Mouse (Mus musculus) hindbrain, embryonic 12.5 days (tissue): ENCODE data around the gene Dynlrb2. TPM values are rescaled to one million over a fixed set of nuclear protein-coding genes. Genes with fewer than 3 reads are reported as not detected.

Experiments
- ATAC-seq: fragments of 200-750 bp; cut with Nextera tagmentation; 2 replicates; pipeline ENCODE4 v1.8.0; 2017; ENCODE audit warnings: moderate TSS enrichment; ENCODE audit not compliant: low FRiP score
- H3K27ac ChIP-seq: fragments of 300-500 bp; sonication (generic); 2 replicates; pipeline ENCODE4 v1.5.1; 2016; ENCODE audit warnings: mild to moderate bottlenecking
- H3K27me3 ChIP-seq: fragments of 300-500 bp; sonication (generic); 2 replicates; pipeline ENCODE4 v1.6.1; 2016; ENCODE audit warnings: mild to moderate bottlenecking
- H3K36me3 ChIP-seq: fragments of 300-500 bp; sonication (generic); 2 replicates; pipeline ENCODE4 v1.6.1; 2016; ENCODE audit warnings: mild to moderate bottlenecking
- H3K4me1 ChIP-seq: fragments of 300-500 bp; sonication (generic); 2 replicates; pipeline ENCODE4 v1.6.1; 2016
- H3K4me2 ChIP-seq: fragments of 300-500 bp; sonication (generic); replicated peaks from 2 replicates; pipeline ENCODE4 v1.6.1; 2016; ENCODE audit warnings: mild to moderate bottlenecking
- H3K4me3 ChIP-seq: fragments of 300-500 bp; sonication (generic); 2 replicates; pipeline ENCODE4 v1.5.1; 2016; ENCODE audit warnings: mild to moderate bottlenecking
- H3K9ac ChIP-seq: fragments of 300-500 bp; sonication (generic); 2 replicates; pipeline ENCODE4 v1.6.1; 2016; ENCODE audit warnings: mild to moderate bottlenecking, moderate library complexity
- H3K9me3 ChIP-seq: fragments of 300-500 bp; sonication (generic); replicated peaks from 2 replicates; pipeline ENCODE4 v1.6.1; 2016; ENCODE audit warnings: mild to moderate bottlenecking
- WGBS: fragments of 180-500 bp; shearing (Covaris S2); methylation state at CpG from one replicate; pipeline ENCODE4 v1.1.7; 2016; 5-methylcytosine and 5-hydroxymethylcytosine counted together
- polyA plus RNA-seq: library from polyadenylated mRNA; unstranded; fragments of >200 nt; fragmentation: Nextera tagmentation; extraction: Ambion mirVana; gene quantifications from 2 replicates; pipeline ENCODE4 v1.2.1, GENCODE M21; 2016

Gene Dynlrb2
- polyA plus RNA-seq, 1 experiment from 2014 or later, result 18.3 TPM

DNA sequence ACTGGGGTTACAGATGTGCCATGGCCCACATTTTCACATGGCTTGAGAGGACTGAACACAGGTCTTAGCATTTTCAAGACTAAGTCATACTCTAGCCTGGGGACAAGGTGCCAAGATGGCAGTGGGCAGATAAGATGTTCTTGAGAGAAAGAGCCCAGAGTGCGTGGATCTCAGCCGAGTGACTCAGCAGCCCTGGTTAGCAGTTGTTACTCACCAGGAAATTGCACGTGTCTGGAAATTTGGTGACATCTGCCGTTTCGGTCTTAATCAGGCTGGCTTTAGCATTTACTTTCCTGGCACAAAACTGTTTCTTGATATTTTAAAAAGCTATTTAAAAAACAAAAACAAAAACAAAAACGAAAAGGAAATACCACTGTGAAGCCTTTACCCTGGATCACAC lies 47.5 kb downstream of the Dynlrb2 start:
- Histone ChIP-seq H3K9me3 (no peaks in the 10 kb centered on the region), H3K4me2 (no peak overlapping the region), H3K27me3 (no peaks in the 10 kb centered on the region), H3K4me3 (no peak overlapping the region), H3K27ac (no peak overlapping the region), H3K9ac (no peak overlapping the region), H3K36me3 (no peaks in the 10 kb centered on the region), H3K4me1 (no peaks in the 10 kb centered on the region)
- no peak for ATAC-seq
- 91% methylated on average over 6 of the region's 6 CpGs for WGBS

DNA sequence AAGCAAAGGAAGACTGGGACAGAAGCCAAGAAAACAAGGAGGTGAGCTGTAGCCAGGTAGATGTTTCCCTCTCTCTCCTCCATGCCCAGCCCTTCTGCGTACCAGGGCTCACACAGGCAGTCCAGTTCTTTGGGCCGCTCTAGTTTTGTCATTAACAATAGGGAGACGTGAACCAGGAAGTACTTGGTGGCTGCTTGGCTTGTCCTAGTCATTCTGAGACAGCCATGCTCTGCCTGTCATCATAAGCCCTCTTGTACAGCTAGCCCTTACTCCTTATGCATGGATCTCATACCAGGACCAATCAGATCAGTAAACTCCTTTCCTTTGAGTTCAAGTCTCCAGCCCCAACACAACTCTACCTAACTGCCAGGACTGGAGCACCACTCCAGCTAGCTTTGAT lies 48.0 kb downstream of the Dynlrb2 start:
- no peaks in the 10 kb centered on the region for H3K9me3 ChIP-seq
- H3K27me3 ChIP-seq, result no peaks in the 10 kb centered on the region
- no peak overlapping the region for H3K9ac ChIP-seq
- 93% methylated on average over 3 of the region's 3 CpGs for WGBS
- no peak for ATAC-seq
- no peak overlapping the region for H3K4me3 ChIP-seq
- no peak overlapping the region for H3K27ac ChIP-seq
- no peaks in the 10 kb centered on the region for H3K36me3 ChIP-seq
- H3K4me2 ChIP-seq, result no peak overlapping the region
- no peaks in the 10 kb centered on the region for H3K4me1 ChIP-seq

Other genes starting within 250 kb of the Dynlrb2 start
- 7.0 and 8.8 TPM in 2 replicates for gene Cdyl2, start 228.0 kb downstream of the Dynlrb2 start, polyA plus RNA-seq